Mouse (Mus musculus): Measurements from ENCODE around the gene Phkb. TPM values are rescaled to one million over a fixed set of nuclear protein-coding genes. Genes with fewer than 3 reads are reported as not detected.
"Not testable (repeated sequence)": the region's sequence is repeated elsewhere in the genome, so short reads cannot be mapped to it uniquely, and the experiment has no call there.

The Phkb gene
- total and polyA plus RNA-seq, 2 experiments from 2014 or later = 43.7 to 44.7 TPM

GRCm38 (mm10) chr8:85839916-85840656, 673 bp upstream of the Phkb start:
- Histone ChIP-seq H3K27me3 (ENCODE audit: control insufficient read depth, insufficient read depth, low read length) (no peaks in the 10 kb centered on the region), H3K36me3 (replicated peaks; ENCODE audit: control insufficient read depth, insufficient read depth, low read length) (peaks cover 15% of the 10 kb centered on the region), H3K27ac (ENCODE audit: low read depth) (peak overlapping the region; percentile 98), H3K4me1 (ENCODE audit: control insufficient read depth, insufficient read depth) (peaks cover 9% of the 10 kb centered on the region), H3K4me3 (ENCODE audit: low read depth, low read length) (peak overlapping the region; percentile 87), H3K4me2 (ENCODE audit: low read depth, low read length) (peak overlapping the region; percentile 88), H3K9me3 (replicated peaks; ENCODE audit: control insufficient read depth, low read length) (no peaks in the 10 kb centered on the region), H3K9ac (replicated peaks; ENCODE audit: low read depth, low read length) (peak overlapping the region; percentile 92)
- ATAC-seq (ENCODE audit: insufficient read depth, low read depth) = no peak
- under 1% methylated on average over 21 of the region's 21 CpGs for WGBS
- peak; percentile 19 for DNase-seq (ENCODE audit: low spot score)
- TF ChIP-seq EP300 (IDR thresholded peaks at IDR 0.05; ENCODE audit: low read depth) = no peak
- no peak for TF ChIP-seq CTCF (IDR thresholded peaks at IDR 0.05; ENCODE audit: low read depth)

DNA sequence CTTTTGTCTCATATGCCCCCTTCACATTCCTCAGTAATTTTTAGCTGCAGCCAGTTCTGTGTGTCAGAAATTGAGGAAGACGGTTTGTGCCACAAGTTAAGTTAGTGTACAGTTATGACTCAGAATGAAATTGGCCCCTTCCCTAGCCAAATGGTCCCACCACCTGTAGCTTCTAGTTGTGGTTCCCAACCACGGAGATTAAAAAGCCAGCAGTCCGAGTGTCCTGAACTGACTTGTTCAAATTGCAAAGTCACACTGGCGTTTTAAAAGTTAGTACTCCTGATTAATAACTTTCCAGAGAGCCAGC, 683 bp downstream of the Phkb start:
- peak overlapping the region; percentile 98 for H3K27ac ChIP-seq (ENCODE audit: low read depth)
- peaks cover 9% of the 10 kb centered on the region for H3K4me1 ChIP-seq (ENCODE audit: control insufficient read depth, insufficient read depth)
- peak overlapping the region; percentile 88 for H3K4me2 ChIP-seq (ENCODE audit: low read depth, low read length)
- 9% methylated on average over 4 of the region's 4 CpGs for WGBS
- DNase-seq (ENCODE audit: low spot score) (no peak), ATAC-seq (ENCODE audit: insufficient read depth, low read depth) (no peak)
- H3K4me3 ChIP-seq (ENCODE audit: low read depth, low read length) = peak overlapping the region; percentile 87
- TF ChIP-seq EP300 (IDR thresholded peaks at IDR 0.05; ENCODE audit: low read depth) (no peak), CTCF (IDR thresholded peaks at IDR 0.05; ENCODE audit: low read depth) (no peak)
- no peaks in the 10 kb centered on the region for H3K27me3 ChIP-seq (ENCODE audit: control insufficient read depth, insufficient read depth, low read length)
- peaks cover 9% of the 10 kb centered on the region; the same call in 1 of the 2 replicates for H3K36me3 ChIP-seq (replicated peaks; ENCODE audit: control insufficient read depth, insufficient read depth, low read length)
- peak overlapping the region; percentile 92 for H3K9ac ChIP-seq (replicated peaks; ENCODE audit: low read depth, low read length)
- H3K9me3 ChIP-seq (replicated peaks; ENCODE audit: control insufficient read depth, low read length) = no peaks in the 10 kb centered on the region

DNA sequence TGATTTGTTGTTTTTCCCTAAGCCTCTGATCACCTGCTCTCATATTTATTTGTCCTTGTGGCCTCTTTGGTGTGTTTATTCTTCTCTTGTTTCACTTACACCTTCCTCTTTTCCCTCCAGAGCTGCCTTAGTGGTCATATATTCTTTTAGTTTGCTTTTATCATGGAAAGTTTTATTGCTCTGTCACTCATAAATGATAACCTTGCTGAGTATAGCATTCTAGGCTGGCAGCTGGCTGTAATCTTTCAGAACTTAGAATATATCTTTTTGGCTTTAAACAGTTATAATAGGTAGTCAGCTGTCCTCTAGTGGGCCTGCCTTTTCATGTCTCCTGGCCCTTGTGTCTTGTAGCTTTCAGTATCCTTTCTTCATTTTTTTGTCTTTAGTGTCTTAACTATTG, 5.1 kb downstream of the Phkb start:
- TF ChIP-seq EP300 (IDR thresholded peaks at IDR 0.05; ENCODE audit: low read depth) (no peak), CTCF (IDR thresholded peaks at IDR 0.05; ENCODE audit: low read depth) (no peak)
- H3K36me3 ChIP-seq (replicated peaks; ENCODE audit: control insufficient read depth, insufficient read depth, low read length) = no peaks in the 10 kb centered on the region
- H3K27ac ChIP-seq (ENCODE audit: low read depth) = no peak overlapping the region
- H3K27me3 ChIP-seq (ENCODE audit: control insufficient read depth, insufficient read depth, low read length) = no peaks in the 10 kb centered on the region
- no peaks in the 10 kb centered on the region for H3K9me3 ChIP-seq (replicated peaks; ENCODE audit: control insufficient read depth, low read length)
- H3K4me2 ChIP-seq (ENCODE audit: low read depth, low read length) = no peak overlapping the region
- ATAC-seq (ENCODE audit: insufficient read depth, low read depth) (no peak), DNase-seq (ENCODE audit: low spot score) (no peak)
- H3K9ac ChIP-seq (replicated peaks; ENCODE audit: low read depth, low read length) = no peak overlapping the region
- no peaks in the 10 kb centered on the region; the same call in 1 of the 2 replicates for H3K4me1 ChIP-seq (ENCODE audit: control insufficient read depth, insufficient read depth)
- no peak overlapping the region for H3K4me3 ChIP-seq (ENCODE audit: low read depth, low read length)

DNA sequence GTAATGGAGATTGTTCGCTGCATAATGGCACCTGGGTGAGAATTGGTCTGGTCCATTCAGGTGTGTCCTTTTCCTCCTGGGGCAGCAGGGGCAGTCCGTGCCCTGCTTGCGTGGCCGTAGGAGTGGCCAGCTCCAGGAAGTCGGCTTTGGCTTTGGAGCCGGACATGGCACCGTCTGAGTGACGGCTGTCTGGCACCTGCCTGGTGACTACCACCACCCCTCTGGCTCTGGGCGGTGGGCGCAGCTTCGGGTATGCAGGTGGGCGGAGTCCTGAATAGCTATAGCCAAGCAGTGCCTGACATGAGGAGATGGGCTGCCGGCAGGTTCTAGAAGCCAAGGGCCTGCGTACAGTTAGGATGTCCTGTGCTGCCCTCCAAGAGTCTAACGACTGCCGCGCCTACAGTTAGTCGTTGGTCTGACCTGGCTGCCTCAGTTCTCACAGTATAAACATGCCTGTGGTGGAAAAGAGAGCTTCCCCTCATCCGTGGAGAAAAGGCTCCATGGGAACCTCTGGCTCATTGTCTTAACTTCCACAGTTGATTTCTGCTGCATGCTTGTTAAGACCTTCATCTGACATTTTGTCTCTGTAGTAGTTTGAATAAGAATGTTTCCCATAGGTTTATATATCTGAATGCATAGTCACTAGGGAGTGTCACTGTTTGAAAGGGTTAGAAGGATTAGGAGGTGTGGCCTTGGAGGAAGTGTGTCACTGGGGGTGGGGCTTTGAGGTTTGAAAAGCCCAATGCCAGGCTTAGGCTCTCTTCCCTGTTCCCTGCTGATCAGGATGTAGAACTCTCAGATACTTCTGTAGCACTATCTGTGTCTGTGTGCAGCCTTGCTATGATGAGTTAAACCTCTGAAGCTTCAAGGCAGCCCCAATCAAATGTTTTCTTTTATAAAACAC, 13.7 kb downstream of the Phkb start:
- H3K4me1 ChIP-seq (ENCODE audit: control insufficient read depth, insufficient read depth) = no peaks in the 10 kb centered on the region
- no peak overlapping the region for H3K9ac ChIP-seq (replicated peaks; ENCODE audit: low read depth, low read length)
- no peaks in the 10 kb centered on the region for H3K27me3 ChIP-seq (ENCODE audit: control insufficient read depth, insufficient read depth, low read length)
- no peak for TF ChIP-seq EP300 (IDR thresholded peaks at IDR 0.05; ENCODE audit: low read depth)
- no peak for TF ChIP-seq CTCF (IDR thresholded peaks at IDR 0.05; ENCODE audit: low read depth)
- H3K36me3 ChIP-seq (replicated peaks; ENCODE audit: control insufficient read depth, insufficient read depth, low read length) = 0 out of 2 replicates have a peak, but pooled peaks cover 7% of the 10 kb centered on the region
- H3K27ac ChIP-seq (ENCODE audit: low read depth) = no peak overlapping the region
- WGBS = 84% methylated on average over 19 of the region's 19 CpGs
- DNase-seq (ENCODE audit: low spot score) (no peak), ATAC-seq (ENCODE audit: insufficient read depth, low read depth) (no peak)
- no peak overlapping the region for H3K4me2 ChIP-seq (ENCODE audit: low read depth, low read length)
- no peak overlapping the region for H3K4me3 ChIP-seq (ENCODE audit: low read depth, low read length)
- H3K9me3 ChIP-seq (replicated peaks; ENCODE audit: control insufficient read depth, low read length) = no peaks in the 10 kb centered on the region

GRCm38 (mm10) chr8:85857227-85857896, 16.6 kb downstream of the Phkb start:
- not testable (repeated sequence) for H3K4me3 ChIP-seq (ENCODE audit: low read depth, low read length); H3K9ac ChIP-seq (replicated peaks; ENCODE audit: low read depth, low read length); H3K27me3 ChIP-seq (ENCODE audit: control insufficient read depth, insufficient read depth, low read length); DNase-seq (ENCODE audit: low spot score); H3K9me3 ChIP-seq (replicated peaks; ENCODE audit: control insufficient read depth, low read length); H3K4me1 ChIP-seq (ENCODE audit: control insufficient read depth, insufficient read depth); H3K4me2 ChIP-seq (ENCODE audit: low read depth, low read length); H3K36me3 ChIP-seq (replicated peaks; ENCODE audit: control insufficient read depth, insufficient read depth, low read length); H3K27ac ChIP-seq (ENCODE audit: low read depth); ATAC-seq (ENCODE audit: insufficient read depth, low read depth)
- WGBS = 46% methylated on average over 11 of the region's 11 CpGs

Measured in heart, postnatal 0 days (tissue).